Mouse (Mus musculus): ENCODE results near the gene Nuak2. TPM values are rescaled to one million over a fixed set of nuclear protein-coding genes. Genes with fewer than 3 reads are reported as not detected.

Gene Nuak2
- polyA plus RNA-seq, 1 experiment, result 2.9 TPM

DNA sequence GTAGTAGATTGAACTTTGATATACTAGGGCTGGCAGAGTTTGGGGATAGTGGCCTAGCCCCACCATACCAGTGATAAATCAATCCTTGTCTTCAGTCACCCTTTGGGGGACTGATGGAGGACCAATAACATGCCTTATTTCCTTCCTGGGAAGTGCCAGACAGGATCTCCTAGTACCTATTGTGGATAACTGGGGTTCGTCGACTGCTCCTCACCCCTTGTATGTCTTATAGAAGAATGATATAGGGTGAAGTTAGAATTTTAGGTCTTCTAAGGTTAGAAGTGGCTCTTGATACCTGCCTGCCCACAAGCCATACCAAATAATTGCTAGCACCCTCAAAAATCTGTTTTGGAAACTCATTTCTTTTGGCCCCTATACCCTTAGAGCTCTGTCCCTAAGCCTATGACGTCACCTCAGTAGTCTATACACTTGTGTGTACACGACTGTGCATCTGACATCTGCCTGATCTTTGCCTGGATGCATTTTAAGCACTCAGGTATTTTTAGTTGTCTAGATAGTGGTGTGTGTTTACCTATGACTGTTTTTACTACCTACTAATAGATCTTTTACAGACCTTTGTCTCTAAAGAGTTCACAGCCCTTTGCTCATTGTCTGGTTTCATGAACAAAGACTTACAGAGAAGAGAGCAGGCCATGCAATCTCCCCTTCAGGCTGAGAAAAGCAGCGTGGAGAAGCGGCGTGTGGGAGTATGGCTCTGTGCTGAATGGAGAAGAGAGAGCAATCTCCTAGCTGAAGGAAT lies 6.1 kb downstream of the Nuak2 start:
- H3K27ac ChIP-seq (ENCODE audit: insufficient read depth, low read length), result no peak overlapping the region
- peaks cover 12% of the 10 kb centered on the region for H3K4me1 ChIP-seq (ENCODE audit: control insufficient read depth, insufficient read depth, low read length)
- TF ChIP-seq CTCF (IDR thresholded peaks at IDR 0.05; ENCODE audit: borderline replicate concordance, insufficient read depth, low read depth, low read length) (no peak), POLR2A (IDR thresholded peaks at IDR 0.05; ENCODE audit: borderline replicate concordance, insufficient read depth, low read length) (no peak)
- DNase-seq, result no peak
- H3K4me3 ChIP-seq (replicated peaks; ENCODE audit: insufficient read depth, low read depth, low read length), result no peak overlapping the region
- no peaks in the 10 kb centered on the region for H3K27me3 ChIP-seq (ENCODE audit: control insufficient read depth, insufficient read depth, low read length)
- 81% methylated on average over 7 of the region's 7 CpGs for WGBS

DNA sequence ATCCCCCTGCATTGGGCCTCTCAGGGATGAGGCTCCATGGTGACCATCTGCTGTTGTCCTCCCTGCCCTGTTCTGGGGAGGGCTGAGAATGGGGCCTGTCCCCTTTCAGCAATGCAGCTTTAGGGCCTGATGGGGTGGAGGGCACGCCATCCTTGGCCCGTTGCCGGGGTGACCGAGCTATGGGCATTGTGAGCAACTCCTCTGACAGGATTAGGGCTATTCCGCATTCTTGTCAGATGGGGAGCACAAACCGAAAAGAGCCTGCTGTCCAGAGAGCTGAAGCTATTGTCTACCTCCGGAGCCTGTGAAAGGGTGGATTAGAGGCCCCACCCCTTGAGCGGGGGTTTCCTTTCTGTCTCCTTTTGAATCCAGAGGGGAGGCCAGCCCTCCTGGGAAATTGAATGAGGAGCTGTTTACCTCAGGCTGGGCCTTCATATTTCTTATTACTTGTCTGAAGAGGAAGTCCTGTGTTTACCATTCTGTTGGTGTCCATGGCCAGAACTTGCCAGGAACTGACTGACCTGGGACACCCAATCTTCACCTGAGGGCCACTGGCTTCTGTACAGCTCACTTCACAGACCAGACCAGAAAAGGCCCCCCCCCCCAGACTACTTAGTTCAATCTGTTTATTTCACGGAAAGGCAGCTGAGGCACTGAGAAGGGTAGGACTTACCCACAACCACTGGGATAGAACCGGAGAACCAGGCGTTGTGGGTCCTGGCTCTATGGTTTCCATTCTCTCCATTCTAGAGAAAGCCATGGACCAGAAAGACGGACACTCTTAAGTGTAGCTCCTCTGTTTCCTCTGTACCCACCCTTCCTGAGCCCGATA lies 7.0 kb downstream of the Nuak2 start:
- peaks cover 12% of the 10 kb centered on the region for H3K4me1 ChIP-seq (ENCODE audit: control insufficient read depth, insufficient read depth, low read length)
- DNase-seq, result no peak

DNA sequence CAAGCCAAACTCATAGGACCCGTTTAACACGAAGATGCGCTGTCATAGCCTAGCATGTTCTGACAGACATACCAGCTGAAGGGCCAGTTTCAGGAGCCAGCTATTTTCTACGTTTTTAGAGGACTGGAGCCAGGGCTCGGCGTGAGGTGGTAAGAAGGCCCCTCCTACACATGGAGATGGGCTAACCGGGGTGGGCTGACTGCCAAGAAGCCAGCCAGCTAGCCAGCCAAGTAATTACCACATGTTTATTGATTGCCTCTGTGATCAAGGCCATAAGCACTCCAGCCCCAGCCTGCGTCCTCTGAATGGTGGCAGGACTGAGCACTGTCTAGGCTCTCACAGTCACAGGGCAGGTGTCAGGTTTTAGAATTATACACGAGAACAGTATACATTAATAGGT lies 10.9 kb downstream of the Nuak2 start:
- TF ChIP-seq CTCF (IDR thresholded peaks at IDR 0.05; ENCODE audit: borderline replicate concordance, insufficient read depth, low read depth, low read length) (no peak), POLR2A (IDR thresholded peaks at IDR 0.05; ENCODE audit: borderline replicate concordance, insufficient read depth, low read length) (no peak)

More for the DNA sequence above, 7.0 kb downstream of the Nuak2 start:
- no peak for TF ChIP-seq CTCF (IDR thresholded peaks at IDR 0.05; ENCODE audit: borderline replicate concordance, insufficient read depth, low read depth, low read length)
- no peak for TF ChIP-seq POLR2A (IDR thresholded peaks at IDR 0.05; ENCODE audit: borderline replicate concordance, insufficient read depth, low read length)
- no peak overlapping the region for H3K27ac ChIP-seq (ENCODE audit: insufficient read depth, low read length)
- no peaks in the 10 kb centered on the region for H3K27me3 ChIP-seq (ENCODE audit: control insufficient read depth, insufficient read depth, low read length)
- 57% methylated on average over 13 of the region's 13 CpGs for WGBS
- H3K4me3 ChIP-seq (replicated peaks; ENCODE audit: insufficient read depth, low read depth, low read length), result no peak overlapping the region

DNA sequence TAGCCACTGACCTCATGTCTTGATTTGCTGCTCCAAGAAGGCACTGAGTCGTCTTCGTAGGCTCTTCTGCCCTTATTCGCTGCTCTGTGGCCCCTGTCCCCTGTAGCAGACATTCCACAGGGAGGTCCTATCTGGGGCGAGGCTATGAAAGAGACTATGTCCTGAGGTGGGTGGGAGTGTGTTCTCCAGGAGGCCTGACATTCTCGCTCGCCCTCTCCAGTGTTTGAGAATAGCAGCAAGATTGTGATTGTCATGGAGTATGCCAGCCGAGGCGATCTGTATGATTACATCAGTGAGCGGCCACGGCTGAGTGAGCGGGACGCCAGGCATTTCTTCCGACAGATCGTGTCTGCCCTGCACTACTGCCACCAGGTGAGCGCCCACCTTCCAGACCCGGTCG lies 11.6 kb downstream of the Nuak2 start:
- TF ChIP-seq POLR2A (IDR thresholded peaks at IDR 0.05; ENCODE audit: borderline replicate concordance, insufficient read depth, low read length) (no peak), CTCF (IDR thresholded peaks at IDR 0.05; ENCODE audit: borderline replicate concordance, insufficient read depth, low read depth, low read length) (no peak)
- H3K4me1 ChIP-seq (ENCODE audit: control insufficient read depth, insufficient read depth, low read length), result peaks cover 15% of the 10 kb centered on the region
- H3K27ac ChIP-seq (ENCODE audit: insufficient read depth, low read length), result no peak overlapping the region

More for the DNA sequence above, 10.9 kb downstream of the Nuak2 start:
- no peaks in the 10 kb centered on the region for H3K27me3 ChIP-seq (ENCODE audit: control insufficient read depth, insufficient read depth, low read length)
- H3K27ac ChIP-seq (ENCODE audit: insufficient read depth, low read length), result no peak overlapping the region
- WGBS, result 29% methylated on average over 9 of the region's 9 CpGs
- H3K4me1 ChIP-seq (ENCODE audit: control insufficient read depth, insufficient read depth, low read length), result peaks cover 15% of the 10 kb centered on the region
- no peak overlapping the region for H3K4me3 ChIP-seq (replicated peaks; ENCODE audit: insufficient read depth, low read depth, low read length)
- DNase-seq, result no peak

DNA sequence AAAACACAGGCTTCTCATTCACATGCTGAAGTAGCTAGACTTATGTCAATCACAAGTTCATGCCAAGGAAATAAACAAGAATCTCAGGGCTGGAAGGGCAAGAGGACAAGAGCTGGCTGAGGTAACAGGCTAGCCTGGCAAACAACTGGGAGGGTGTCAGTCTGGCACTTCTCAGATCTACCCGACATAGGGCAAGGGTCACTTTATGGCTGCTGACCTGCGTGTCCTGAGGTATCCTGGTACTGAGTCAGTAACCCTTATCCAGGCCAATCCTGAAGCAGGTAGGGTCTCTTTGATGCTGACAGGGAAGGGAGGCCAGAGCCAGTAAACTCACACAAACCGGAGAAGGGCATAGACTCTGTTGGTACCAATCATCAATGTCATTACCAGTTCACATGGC lies 12.6 kb downstream of the Nuak2 start:
- no peak for DNase-seq

More for the DNA sequence above, 11.6 kb downstream of the Nuak2 start:
- Histone ChIP-seq H3K27me3 (ENCODE audit: control insufficient read depth, insufficient read depth, low read length) (no peaks in the 10 kb centered on the region), H3K4me3 (replicated peaks; ENCODE audit: insufficient read depth, low read depth, low read length) (no peak overlapping the region)
- DNase-seq, result no peak
- 86% methylated on average over 17 of the region's 17 CpGs for WGBS

DNA sequence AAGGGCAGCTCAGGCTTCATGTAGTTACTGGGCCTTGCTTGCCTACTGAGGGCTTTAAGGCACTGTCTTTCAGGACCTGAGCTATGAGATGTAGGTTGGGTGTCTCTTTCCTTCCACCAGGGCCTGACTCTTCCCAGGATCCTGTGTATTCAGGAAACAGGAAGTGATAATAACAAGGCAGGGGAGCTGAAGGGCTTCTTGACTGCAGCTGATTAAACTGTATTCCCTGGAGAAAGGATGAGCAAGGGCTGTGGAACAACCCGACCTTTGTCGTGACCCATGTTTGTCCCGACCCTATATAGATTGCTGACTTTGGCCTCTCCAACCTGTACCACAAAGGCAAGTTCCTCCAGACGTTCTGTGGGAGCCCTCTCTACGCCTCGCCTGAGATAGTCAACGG lies 13.7 kb downstream of the Nuak2 start:
- TF ChIP-seq POLR2A (IDR thresholded peaks at IDR 0.05; ENCODE audit: borderline replicate concordance, insufficient read depth, low read length), result no peak
- no peak for TF ChIP-seq CTCF (IDR thresholded peaks at IDR 0.05; ENCODE audit: borderline replicate concordance, insufficient read depth, low read depth, low read length)
- H3K27me3 ChIP-seq (ENCODE audit: control insufficient read depth, insufficient read depth, low read length), result no peaks in the 10 kb centered on the region
- H3K27ac ChIP-seq (ENCODE audit: insufficient read depth, low read length), result no peak overlapping the region
- no peak for DNase-seq
- 92% methylated on average over 7 of the region's 7 CpGs for WGBS
- peaks cover 15% of the 10 kb centered on the region for H3K4me1 ChIP-seq (ENCODE audit: control insufficient read depth, insufficient read depth, low read length)
- H3K4me3 ChIP-seq (replicated peaks; ENCODE audit: insufficient read depth, low read depth, low read length), result no peak overlapping the region

More for the DNA sequence above, 12.6 kb downstream of the Nuak2 start:
- no peak for TF ChIP-seq CTCF (IDR thresholded peaks at IDR 0.05; ENCODE audit: borderline replicate concordance, insufficient read depth, low read depth, low read length)
- no peak for TF ChIP-seq POLR2A (IDR thresholded peaks at IDR 0.05; ENCODE audit: borderline replicate concordance, insufficient read depth, low read length)
- WGBS, result 97% methylated on average over 3 of the region's 3 CpGs
- Histone ChIP-seq H3K4me1 (ENCODE audit: control insufficient read depth, insufficient read depth, low read length) (peaks cover 15% of the 10 kb centered on the region), H3K4me3 (replicated peaks; ENCODE audit: insufficient read depth, low read depth, low read length) (no peak overlapping the region), H3K27me3 (ENCODE audit: control insufficient read depth, insufficient read depth, low read length) (no peaks in the 10 kb centered on the region), H3K27ac (ENCODE audit: insufficient read depth, low read length) (no peak overlapping the region)

DNA sequence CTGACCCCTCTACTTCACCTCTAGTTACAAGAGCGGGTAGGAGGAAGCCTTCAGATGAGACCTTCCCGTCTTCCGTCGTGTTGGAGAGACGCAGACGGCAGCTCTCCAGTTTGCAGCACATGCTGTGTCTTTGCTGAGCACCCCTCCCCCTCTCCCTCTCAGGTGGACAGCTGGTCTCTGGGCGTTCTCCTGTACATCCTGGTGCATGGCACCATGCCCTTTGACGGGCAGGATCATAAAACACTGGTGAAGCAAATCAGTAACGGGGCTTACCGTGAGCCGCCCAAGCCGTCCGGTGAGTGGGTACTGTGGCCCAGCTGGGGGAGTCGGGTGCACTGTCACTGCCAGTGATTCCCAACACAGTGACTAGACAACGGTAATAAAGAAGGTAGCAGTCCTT lies 14.5 kb downstream of the Nuak2 start:
- TF ChIP-seq CTCF (IDR thresholded peaks at IDR 0.05; ENCODE audit: borderline replicate concordance, insufficient read depth, low read depth, low read length) (no peak), POLR2A (IDR thresholded peaks at IDR 0.05; ENCODE audit: borderline replicate concordance, insufficient read depth, low read length) (no peak)
- 19% methylated on average over 15 of the region's 15 CpGs for WGBS
- DNase-seq, result peak; percentile 58 to 72
- no peaks in the 10 kb centered on the region for H3K27me3 ChIP-seq (ENCODE audit: control insufficient read depth, insufficient read depth, low read length)
- no peak overlapping the region for H3K27ac ChIP-seq (ENCODE audit: insufficient read depth, low read length)
- H3K4me1 ChIP-seq (ENCODE audit: control insufficient read depth, insufficient read depth, low read length), result peaks cover 15% of the 10 kb centered on the region
- H3K4me3 ChIP-seq (replicated peaks; ENCODE audit: insufficient read depth, low read depth, low read length), result no peak overlapping the region

All from cerebellum, adult 2 months (tissue).